Mouse (Mus musculus) gastrocnemius, postnatal 10 days (tissue): ENCODE results near the gene Tbc1d2b. TPM values are rescaled to one million over a fixed set of nuclear protein-coding genes. Genes with fewer than 3 reads are reported as not detected.
A peak's percentile ranks its signal among the peaks of the same experiment; 100 is the strongest.

Source experiments
- DNase-seq: peaks from one replicate; pipeline ENCODE4 v3.0.0; 2021; ENCODE audit warnings: mixed read lengths
- long read RNA-seq, 2 experiments: library from polyadenylated mRNA; stranded (forward); transcript quantifications; one replicate each; pipeline ENCODE4 v2.0.0; 2021
- total RNA-seq, 2 experiments: library from RNA; stranded (reverse); gene quantifications; 2 replicates each; pipeline ENCODE4 v1.2.3; 2021

The Tbc1d2b gene
- total RNA-seq = 10 to 100 TPM; 22.2 to 23.3 TPM
- long read RNA-seq, experiment 1, full-length matches to known transcripts = 12 of 31 reads
- long read RNA-seq, experiment 1, partial matches to known transcripts = 2 of 31 reads
- long read RNA-seq, experiment 1, other reads (novel, unspliced or antisense) = 17 of 31 reads
- long read RNA-seq, experiment 2, full-length matches to known transcripts = 9 of 28 reads
- long read RNA-seq, experiment 2, partial matches to known transcripts = 5 of 28 reads
- long read RNA-seq, experiment 2, other reads (novel, unspliced or antisense) = 14 of 28 reads

- DNase-seq = peak; percentile 58
These were observed at the start of gene Tbc1d2b for GRCm38 (mm10) chr9:90270193-90270943. Gene Tbc1d2b (minus strand): TSS chr9:90270804.

- no peak for DNase-seq
These were observed 45.7 kb upstream of the Tbc1d2b start for GRCm38 (mm10) chr9:90316300-90316699.

GRCm38 (mm10) chr9:90315662-90316061 is 45.1 kb upstream of the Tbc1d2b start:
- no peak for DNase-seq

- no peak for DNase-seq
These were observed 33.6 kb upstream of the Tbc1d2b start for GRCm38 (mm10) chr9:90304254-90304653.

- DNase-seq = no peak
These were observed 32.7 kb upstream of the Tbc1d2b start for GRCm38 (mm10) chr9:90303101-90303835.

GRCm38 (mm10) chr9:90302670-90303069 is 32.1 kb upstream of the Tbc1d2b start:
- DNase-seq = no peak

- no peak for DNase-seq
These were observed 30.6 kb upstream of the Tbc1d2b start for GRCm38 (mm10) chr9:90301081-90301688.

- no peak for DNase-seq
These were observed 27.0 kb upstream of the Tbc1d2b start for GRCm38 (mm10) chr9:90297637-90298036.

- DNase-seq = no peak
These were observed 23.2 kb upstream of the Tbc1d2b start for GRCm38 (mm10) chr9:90293641-90294398.

- no peak for DNase-seq
These were observed 7.8 kb upstream of the Tbc1d2b start for GRCm38 (mm10) chr9:90278397-90278796.

- no peak for DNase-seq
These were observed 7.3 kb upstream of the Tbc1d2b start for GRCm38 (mm10) chr9:90277884-90278283.

- no peak for DNase-seq
These were observed 6.2 kb upstream of the Tbc1d2b start for GRCm38 (mm10) chr9:90276779-90277178.

GRCm38 (mm10) chr9:90275906-90276305 is 5.3 kb upstream of the Tbc1d2b start:
- DNase-seq = no peak

GRCm38 (mm10) chr9:90275500-90275899 is 4.9 kb upstream of the Tbc1d2b start:
- DNase-seq = no peak

GRCm38 (mm10) chr9:90274516-90274915 is 3.9 kb upstream of the Tbc1d2b start:
- no peak for DNase-seq

GRCm38 (mm10) chr9:90272346-90272745 is 1.7 kb upstream of the Tbc1d2b start:
- no peak for DNase-seq

GRCm38 (mm10) chr9:90271541-90272090 is 1.0 kb upstream of the Tbc1d2b start:
- DNase-seq = no peak

GRCm38 (mm10) chr9:90270944-90271295 is 316 bp upstream of the Tbc1d2b start:
- DNase-seq = no peak

GRCm38 (mm10) chr9:90269011-90269681 is 1.5 kb downstream of the Tbc1d2b start:
- DNase-seq = peak; percentile 49

GRCm38 (mm10) chr9:90266926-90267325 is 3.7 kb downstream of the Tbc1d2b start:
- no peak for DNase-seq

GRCm38 (mm10) chr9:90266059-90266458 is 4.5 kb downstream of the Tbc1d2b start:
- no peak for DNase-seq
